Mouse (Mus musculus) G1E (cell line): ENCODE measurements around the gene Amz1.

Source experiments
- CTCF ChIP-seq: IDR thresholded peaks from 2 replicates; pipeline ENCODE4 v1.5.1; 2012; ENCODE audit warnings: low read depth, low read length, inconsistent platforms, mixed read lengths
- GATA1 ChIP-seq: IDR thresholded peaks from 2 replicates; pipeline ENCODE4 v1.6.1; 2012; ENCODE audit warnings: borderline replicate concordance, low read length, inconsistent platforms, mixed read lengths
- TAL1 ChIP-seq: conservative IDR thresholded peaks from 2 replicates; pipeline ENCODE4 v1.6.1; 2012; ENCODE audit warnings: low read depth, low read length, inconsistent platforms, mixed read lengths

DNA sequence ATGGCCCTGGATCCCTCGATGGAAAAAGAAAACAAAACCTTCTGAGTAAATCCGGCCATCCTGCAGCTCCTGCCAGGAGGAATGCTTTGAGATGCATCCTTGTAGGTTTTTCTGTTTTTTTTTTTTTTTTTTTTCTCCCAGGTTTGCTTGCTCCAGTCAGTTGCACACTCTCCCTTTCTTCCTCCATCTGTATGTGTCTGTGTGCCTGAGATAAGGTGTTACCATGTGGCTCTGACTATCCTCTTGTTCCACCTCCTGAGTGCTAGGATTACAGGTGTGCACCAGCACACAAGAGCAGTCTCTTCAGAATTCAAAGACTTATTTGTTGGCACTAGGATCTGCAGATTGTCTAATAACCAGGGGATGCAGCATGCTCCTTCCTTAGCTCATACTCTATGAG, 83.0 kb downstream of the Amz1 start:
- no peak for TF ChIP-seq CTCF
- TF ChIP-seq GATA1, result no peak
- no peak for TF ChIP-seq TAL1
